Mouse (Mus musculus) megakaryocyte-erythroid progenitor cell, adult 5 weeks (primary cell): ENCODE results near the gene Il23r. TPM values are rescaled to one million over a fixed set of nuclear protein-coding genes. Genes with fewer than 3 reads are reported as not detected.

Experiments used
- polyA plus RNA-seq: library from polyadenylated mRNA; stranded (reverse); fragments of >175 nt; gene quantifications from 2 replicates; pipeline ENCODE4 v1.2.3, GENCODE M21; 2012

Il23r gene
- not detected in 2 replicates for polyA plus RNA-seq

GRCm38 (mm10) chr6:67491755-67492154, at the start of gene Il23r:
Il23r (minus strand) TSS chr6:67491855.

GRCm38 (mm10) chr6:67535777-67536054, 44.1 kb upstream of the Il23r start, which contains the start of gene Tacstd2:
Tacstd2 (minus strand) TSS chr6:67535796.

GRCm38 (mm10) chr6:67375982-67376391, 115.7 kb downstream of the Il23r start, which contains the start of gene Il12rb2:
Il12rb2 (minus strand) TSS chr6:67376188.

Other genes starting within 250 kb of the Il23r start
- 0.31 and 0.32 TPM in 2 replicates for gene Il12rb2, start 115.7 kb downstream of the Il23r start, polyA plus RNA-seq
- 10.6 and 11.2 TPM in 2 replicates for gene Tacstd2, start 43.9 kb upstream of the Il23r start, polyA plus RNA-seq